Mouse (Mus musculus) gastrocnemius, adult 2 months (tissue): ENCODE data around the gene Gm29776. TPM values are rescaled to one million over a fixed set of nuclear protein-coding genes. Genes with fewer than 3 reads are reported as not detected.

Experiments
- DNase-seq: peaks from one replicate; pipeline ENCODE4 v3.0.0; 2022
- H3K27ac ChIP-seq: fragments of 200-600 bp; 2 replicates; pipeline ENCODE4 v1.8.1; 2022; ENCODE audit warnings: mild to moderate bottlenecking
- H3K4me3 ChIP-seq: fragments of 200-600 bp; 2 replicates; pipeline ENCODE4 v1.8.1; 2022; ENCODE audit warnings: mild to moderate bottlenecking, moderate library complexity
- CTCF ChIP-seq: fragments of 200-600 bp; IDR thresholded peaks from 2 replicates; pipeline ENCODE4 v1.8.1; 2022; ENCODE audit warnings: antibody characterized with exemption, mild to moderate bottlenecking, moderate library complexity
- intact Hi-C: fragments of 180-260 bp; cut with DNase I; formaldehyde crosslinking; loops from one replicate; pipeline ENCODE4 v1.15.1; 2025
- long read RNA-seq, 2 experiments: library from polyadenylated mRNA; stranded (forward); transcript quantifications; one replicate each; pipeline ENCODE4 v2.0.0; 2021
- total RNA-seq, 2 experiments: library from RNA; stranded (reverse); gene quantifications; 2 replicates each; pipeline ENCODE4 v1.2.3; 2021

Gene Gm29776
- not detected for total RNA-seq
- long read RNA-seq, experiment 1 = 0 reads
- long read RNA-seq, experiment 2 = 0 reads

- no peak within 1 kb of the TSS for H3K4me3 ChIP-seq
Measured at GRCm38 (mm10) chr14:54698733-54699132, at the start of gene Gm29776. Gm29776 (minus strand) TSS chr14:54698833.

GRCm38 (mm10) chr14:54746038-54746437 is 47.4 kb upstream of the Gm29776 start:
- peak; percentile 17 for DNase-seq
- Histone ChIP-seq H3K27ac (peak overlapping the region; percentile 93), H3K4me3 (no peak overlapping the region)
- TF ChIP-seq CTCF = no peak
- intact Hi-C loops = no loop called here

More at GRCm38 (mm10) chr14:54698733-54699132, at the start of gene Gm29776:
- DNase-seq = no peak
- no peak within 1 kb of the TSS for H3K27ac ChIP-seq
- TF ChIP-seq CTCF = no peak
- intact Hi-C loops = no loop called here

DNA sequence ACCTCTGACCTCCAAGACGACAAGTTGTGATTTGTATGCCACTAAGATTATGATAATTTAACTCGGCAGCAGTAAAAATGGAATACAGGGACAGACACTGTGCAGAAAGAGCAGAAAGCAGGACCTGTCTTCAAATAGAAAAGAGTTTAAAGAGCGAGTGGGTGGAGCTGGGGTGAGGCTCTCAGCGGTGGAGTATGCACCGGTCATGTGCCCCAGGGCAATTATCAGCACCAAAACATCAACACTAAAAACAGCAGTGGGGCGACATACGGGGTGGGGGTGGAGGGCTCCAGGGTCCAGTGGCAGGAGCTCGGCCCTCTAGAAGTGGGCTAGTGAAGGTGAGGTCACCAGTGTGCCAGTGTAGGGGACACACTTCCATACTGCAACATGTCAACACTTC is 45.8 kb upstream of the Gm29776 start:
- H3K27ac ChIP-seq = peak overlapping the region; percentile 93
- no peak for DNase-seq
- intact Hi-C loops = no loop called here
- TF ChIP-seq CTCF = no peak
- no peak overlapping the region for H3K4me3 ChIP-seq

DNA sequence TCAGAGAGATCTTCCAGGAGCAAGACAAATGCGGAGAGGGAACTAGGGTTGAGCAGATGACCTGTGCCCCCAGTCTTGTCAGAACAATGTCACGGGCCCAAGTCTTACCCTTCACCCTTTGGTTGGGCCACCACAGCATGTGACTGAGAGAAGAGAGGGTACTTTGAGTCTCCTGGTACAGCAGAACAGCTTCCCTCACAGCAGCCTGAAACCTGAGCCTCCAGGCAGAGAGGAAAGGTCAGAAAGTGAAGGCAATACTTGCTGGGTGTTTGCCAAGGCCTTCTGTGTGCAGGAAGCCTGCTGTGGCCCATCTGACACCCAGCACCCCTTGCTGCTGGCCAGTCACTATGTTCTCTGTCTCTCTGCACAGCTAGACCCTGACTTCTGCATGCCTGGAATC is 43.7 kb upstream of the Gm29776 start:
- no peak for TF ChIP-seq CTCF

DNA sequence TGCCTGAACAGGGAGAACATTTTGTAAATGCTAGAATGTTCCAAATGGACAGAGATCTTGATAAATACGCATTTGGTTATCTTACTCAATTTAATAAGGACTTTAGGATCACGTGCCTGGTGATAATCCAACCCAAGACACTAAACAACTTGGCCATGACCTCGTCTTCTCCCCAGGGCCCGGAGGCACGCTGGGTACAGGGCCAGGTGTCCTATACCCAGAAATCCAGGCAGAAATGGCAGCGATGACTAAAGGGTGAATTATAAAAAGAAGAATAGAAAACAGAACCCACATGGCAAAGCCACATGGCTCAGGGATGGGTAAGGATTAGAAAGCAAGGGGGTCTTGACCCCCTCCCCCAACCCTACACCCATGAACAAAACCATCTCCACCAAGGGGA is 43.1 kb upstream of the Gm29776 start:
- no peak for DNase-seq
- no peak for TF ChIP-seq CTCF
- intact Hi-C loops = loop anchor here (2.0 kb wide), 1 partner anchor 21 kb away; no protein-coding TSS in a partner anchor
- peak overlapping the region; percentile 93 for H3K27ac ChIP-seq
- no peak overlapping the region for H3K4me3 ChIP-seq

More for the DNA sequence above, 43.7 kb upstream of the Gm29776 start:
- intact Hi-C loops = loop anchor here (2.0 kb wide), 1 partner anchor 22 kb away; no protein-coding TSS in a partner anchor
- DNase-seq = peak; percentile 89
- Histone ChIP-seq H3K4me3 (no peak overlapping the region), H3K27ac (peak overlapping the region; percentile 93)

DNA sequence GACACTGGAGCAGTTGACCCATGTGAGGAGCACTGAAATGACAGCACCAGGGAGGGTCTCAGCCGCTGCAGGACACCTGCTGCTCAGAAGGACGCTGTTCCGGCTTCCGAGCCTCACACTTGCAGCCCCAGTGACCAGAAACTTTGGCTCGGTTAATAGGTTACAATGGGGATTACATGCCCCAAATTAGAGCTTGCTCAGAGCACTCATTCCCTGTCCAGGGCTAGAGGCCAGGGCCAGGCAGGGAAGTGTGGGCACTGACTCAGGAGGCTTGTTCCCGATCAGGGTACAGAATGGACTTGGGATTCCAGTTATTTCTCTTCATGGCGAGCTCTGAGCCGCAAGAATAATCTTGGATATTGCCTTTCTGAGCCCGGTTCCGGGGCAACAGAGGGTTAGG is 39.0 kb upstream of the Gm29776 start:
- intact Hi-C loops = no loop called here
- DNase-seq = peak; percentile 52
- TF ChIP-seq CTCF = no peak
- Histone ChIP-seq H3K4me3 (peak overlapping the region; percentile 7; the same call in 1 of the 2 replicates), H3K27ac (peak overlapping the region; percentile 61)

GRCm38 (mm10) chr14:54736555-54737552 is 38.2 kb upstream of the Gm29776 start:
- no peak for DNase-seq
- intact Hi-C loops = no loop called here
- TF ChIP-seq CTCF = no peak
- H3K27ac ChIP-seq = peak overlapping the region; percentile 61
- H3K4me3 ChIP-seq = peak overlapping the region; percentile 7; the same call in 1 of the 2 replicates

DNA sequence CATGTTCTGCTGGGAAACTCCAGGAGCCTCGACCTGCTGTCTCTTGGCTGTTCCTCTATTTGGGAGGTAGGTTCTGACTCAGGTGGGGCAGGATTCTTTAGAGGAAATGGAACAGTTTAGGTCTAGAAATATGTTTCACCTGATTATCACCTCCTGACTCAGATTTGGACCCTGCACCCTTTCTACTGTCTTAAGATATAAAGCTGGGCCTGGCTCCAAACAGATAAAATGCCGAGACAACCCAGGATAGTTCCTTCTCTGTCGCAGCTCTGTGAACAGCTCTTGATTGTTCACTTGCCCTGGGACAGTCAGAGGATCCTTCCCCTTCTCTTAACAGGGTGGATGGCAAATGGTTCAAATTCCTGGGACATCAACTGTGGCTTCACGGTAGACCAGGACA is 36.6 kb upstream of the Gm29776 start:
- Histone ChIP-seq H3K27ac (0 out of 2 replicates have a peak overlapping the region, but pooled peaks have one; percentile 8), H3K4me3 (no peak overlapping the region)
- TF ChIP-seq CTCF = no peak
- intact Hi-C loops = no loop called here
- DNase-seq = no peak

DNA sequence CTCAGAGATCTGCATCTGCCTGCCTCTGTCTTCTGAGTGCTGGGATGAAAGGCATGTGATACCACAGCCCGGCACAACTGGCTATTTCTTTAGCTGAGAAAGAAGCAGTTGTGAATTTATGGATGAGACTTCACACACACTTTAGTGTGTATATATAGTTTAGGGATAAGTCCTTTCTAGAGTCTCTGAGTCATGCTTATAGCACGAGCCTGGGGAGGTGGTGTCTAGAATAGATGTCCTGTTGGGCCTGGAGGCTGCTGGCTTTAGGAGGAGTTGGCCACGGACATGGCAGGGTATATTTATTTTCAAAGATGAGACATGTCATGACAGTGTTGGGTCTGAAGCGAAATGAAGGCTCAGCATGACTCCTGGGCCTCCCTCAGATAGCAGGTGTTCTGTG is 35.4 kb upstream of the Gm29776 start:
- TF ChIP-seq CTCF = no peak
- no peak for DNase-seq
- Histone ChIP-seq H3K4me3 (no peak overlapping the region), H3K27ac (peak overlapping the region; percentile 13)
- intact Hi-C loops = no loop called here

- H3K4me3 ChIP-seq = no peak overlapping the region
- H3K27ac ChIP-seq = no peak overlapping the region
- intact Hi-C loops = no loop called here
- TF ChIP-seq CTCF = no peak
- no peak for DNase-seq
Measured at GRCm38 (mm10) chr14:54732206-54732605, 33.6 kb upstream of the Gm29776 start.

- TF ChIP-seq CTCF = no peak
- no peak overlapping the region for H3K27ac ChIP-seq
- H3K4me3 ChIP-seq = no peak overlapping the region
- no peak for DNase-seq
- intact Hi-C loops = no loop called here
Measured at GRCm38 (mm10) chr14:54730305-54730704, 31.7 kb upstream of the Gm29776 start.

GRCm38 (mm10) chr14:54728823-54729653 is 30.4 kb upstream of the Gm29776 start:
- TF ChIP-seq CTCF = no peak
- no peak for DNase-seq
- intact Hi-C loops = no loop called here
- Histone ChIP-seq H3K27ac (no peak overlapping the region), H3K4me3 (no peak overlapping the region)
